Mouse (Mus musculus): Measurements from ENCODE around the gene Amacr. TPM values are rescaled to one million over a fixed set of nuclear protein-coding genes. Genes with fewer than 3 reads are reported as not detected.
A peak's percentile ranks its signal among the peaks of the same experiment; 100 is the strongest.

The Amacr gene
- polyA plus RNA-seq (2014; fragmentation: Nextera tagmentation; extraction: Ambion mirVana), result 10.1 and 15.4 TPM in 2 replicates

DNA sequence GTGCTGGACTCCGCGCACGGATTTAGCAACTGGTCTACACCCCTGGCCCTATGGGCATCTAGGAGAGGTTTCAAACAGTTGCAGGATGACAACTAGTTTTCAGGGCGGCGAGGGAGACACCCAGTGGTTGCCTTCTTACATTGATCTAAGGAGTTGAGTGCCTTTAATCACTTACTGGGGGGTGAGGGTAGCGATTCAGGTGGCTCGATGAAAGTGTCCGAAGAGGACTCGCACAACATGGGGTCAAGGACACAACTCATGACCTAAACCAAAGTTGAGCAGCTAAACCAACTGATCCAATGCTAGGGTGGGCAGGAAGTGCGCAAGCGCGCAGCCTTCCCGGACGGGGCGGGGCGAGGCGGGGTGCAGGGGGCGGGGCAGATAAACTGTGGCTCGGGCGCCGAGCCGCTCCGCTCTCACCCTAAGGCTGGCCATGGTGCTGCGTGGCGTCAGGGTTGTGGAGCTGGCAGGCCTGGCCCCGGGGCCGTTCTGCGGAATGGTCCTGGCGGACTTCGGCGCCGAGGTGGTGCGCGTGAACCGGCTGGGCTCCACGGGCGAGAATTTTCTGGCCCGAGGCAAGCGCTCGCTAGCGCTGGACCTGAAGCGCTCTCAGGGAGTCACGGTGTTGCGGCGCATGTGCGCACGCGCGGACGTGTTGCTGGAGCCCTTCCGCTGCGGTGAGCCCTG, at the start of gene Amacr:
Amacr (plus strand) TSS at position 380 of the 687 bp plus-strand sequence.
- H3K27ac ChIP-seq (ENCODE audit: low read depth, low read length), result peak within 1 kb of the TSS; percentile 68
- H3K4me2 ChIP-seq (replicated peaks; ENCODE audit: low read depth, low read length), result peak within 1 kb of the TSS; percentile 65
- peak within 1 kb of the TSS; percentile 71 for H3K4me3 ChIP-seq (ENCODE audit: low read depth, low read length)
- WGBS, result under 1% methylated on average over 51 of the region's 52 CpGs
- H3K9me3 ChIP-seq (ENCODE audit: control insufficient read depth, low read length), result no peaks in the 10 kb centered on the region
- no peaks in the 10 kb centered on the region for H3K4me1 ChIP-seq (replicated peaks; ENCODE audit: control insufficient read depth, insufficient read depth, low read length)
- no peaks in the 10 kb centered on the region for H3K36me3 ChIP-seq (ENCODE audit: control insufficient read depth, insufficient read depth, low read length)
- DNase-seq (ENCODE audit: low spot score), result peak; percentile 95
- ATAC-seq (ENCODE audit: low FRiP score), result peak; percentile 100
- no peaks in the 10 kb centered on the region for H3K27me3 ChIP-seq (ENCODE audit: control insufficient read depth, insufficient read depth, low read length)
- H3K9ac ChIP-seq (ENCODE audit: low read depth, low read length), result peak within 1 kb of the TSS; percentile 79

DNA sequence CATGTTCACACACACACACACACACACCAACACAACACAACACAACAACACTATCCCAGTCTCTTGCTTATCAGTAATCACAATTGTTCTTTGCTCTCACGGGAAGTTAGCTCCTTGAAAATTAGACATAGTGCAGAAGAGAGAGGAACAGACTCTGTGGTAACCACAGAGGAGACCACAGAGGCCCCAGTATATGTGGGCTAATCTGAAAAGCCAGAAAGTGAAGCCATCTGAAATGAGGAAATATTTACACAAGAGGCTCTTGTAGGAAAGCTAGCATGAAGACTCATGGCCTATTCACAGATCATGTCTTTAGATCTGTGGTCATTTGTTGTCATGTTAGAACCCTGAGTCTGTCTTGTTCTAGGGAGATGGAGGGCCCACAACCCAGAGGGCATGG, 47.6 kb upstream of the Amacr start:
- Histone ChIP-seq H3K36me3 (ENCODE audit: control insufficient read depth, insufficient read depth, low read length) (no peaks in the 10 kb centered on the region), H3K9me3 (ENCODE audit: control insufficient read depth, low read length) (no peaks in the 10 kb centered on the region), H3K4me1 (replicated peaks; ENCODE audit: control insufficient read depth, insufficient read depth, low read length) (no peaks in the 10 kb centered on the region), H3K4me2 (replicated peaks; ENCODE audit: low read depth, low read length) (no peak overlapping the region), H3K27me3 (ENCODE audit: control insufficient read depth, insufficient read depth, low read length) (no peaks in the 10 kb centered on the region), H3K27ac (ENCODE audit: low read depth, low read length) (no peak overlapping the region), H3K9ac (ENCODE audit: low read depth, low read length) (no peak overlapping the region), H3K4me3 (ENCODE audit: low read depth, low read length) (no peak overlapping the region)
- DNase-seq (ENCODE audit: low spot score), result no peak
- WGBS, result 79% methylated on average over 1 of the region's 1 CpGs
- ATAC-seq (ENCODE audit: low FRiP score), result no peak

DNA sequence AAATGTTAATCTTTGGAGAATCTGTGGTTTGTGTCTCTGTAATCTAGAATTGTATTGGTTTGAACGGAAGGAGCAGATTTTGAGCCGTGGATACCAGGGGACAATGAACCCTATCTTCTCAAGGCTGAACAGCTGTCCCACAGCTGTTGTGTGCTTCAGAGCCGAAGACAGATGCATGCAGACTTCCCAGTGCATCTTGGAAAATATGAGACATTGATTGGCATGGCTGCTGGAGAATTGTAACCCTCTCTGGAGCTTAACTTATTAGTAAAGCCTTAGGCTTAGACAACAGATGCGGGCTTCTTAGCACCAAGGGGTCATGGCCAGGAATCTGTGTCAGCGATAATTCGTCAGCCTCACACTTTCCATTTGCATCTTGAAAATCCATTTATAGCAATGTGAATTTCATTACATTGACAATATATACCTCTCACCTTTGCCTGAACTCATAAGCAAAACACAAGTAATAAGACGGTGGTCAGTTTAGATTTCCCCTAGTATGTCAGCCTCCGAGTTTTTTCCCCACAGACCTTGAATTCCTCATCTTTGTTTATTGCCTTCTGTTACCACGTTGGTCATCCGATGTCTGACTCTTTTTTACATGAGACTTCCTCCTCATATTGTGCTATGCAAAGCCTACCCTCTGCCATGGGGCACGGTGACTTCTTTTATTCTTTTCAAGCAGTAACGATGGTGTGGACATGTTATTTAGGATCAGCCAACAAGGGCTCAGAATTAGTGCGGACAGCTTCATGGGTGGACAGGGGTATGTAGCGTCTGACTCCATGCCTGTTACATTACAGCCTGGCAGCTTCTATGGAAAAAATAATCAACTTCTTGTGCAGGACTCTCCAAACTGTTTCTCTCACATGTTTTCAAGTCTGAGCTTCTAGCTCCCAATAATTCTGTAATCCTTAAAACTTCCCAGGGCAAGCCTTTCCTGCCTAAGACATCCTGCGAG, 41.1 kb upstream of the Amacr start:
- no peaks in the 10 kb centered on the region for H3K27me3 ChIP-seq (ENCODE audit: control insufficient read depth, insufficient read depth, low read length)
- no peaks in the 10 kb centered on the region for H3K9me3 ChIP-seq (ENCODE audit: control insufficient read depth, low read length)
- no peak for ATAC-seq (ENCODE audit: low FRiP score)
- H3K4me1 ChIP-seq (replicated peaks; ENCODE audit: control insufficient read depth, insufficient read depth, low read length), result no peaks in the 10 kb centered on the region
- DNase-seq (ENCODE audit: low spot score), result no peak
- H3K36me3 ChIP-seq (ENCODE audit: control insufficient read depth, insufficient read depth, low read length), result no peaks in the 10 kb centered on the region
- WGBS, result 79% methylated on average over 15 of the region's 15 CpGs
- H3K9ac ChIP-seq (ENCODE audit: low read depth, low read length), result no peak overlapping the region
- no peak overlapping the region for H3K4me2 ChIP-seq (replicated peaks; ENCODE audit: low read depth, low read length)
- H3K4me3 ChIP-seq (ENCODE audit: low read depth, low read length), result no peak overlapping the region
- H3K27ac ChIP-seq (ENCODE audit: low read depth, low read length), result no peak overlapping the region

GRCm38 (mm10) chr15:10941901-10942300, 39.7 kb upstream of the Amacr start:
- Histone ChIP-seq H3K36me3 (ENCODE audit: control insufficient read depth, insufficient read depth, low read length) (no peaks in the 10 kb centered on the region), H3K27ac (ENCODE audit: low read depth, low read length) (no peak overlapping the region), H3K27me3 (ENCODE audit: control insufficient read depth, insufficient read depth, low read length) (no peaks in the 10 kb centered on the region), H3K4me1 (replicated peaks; ENCODE audit: control insufficient read depth, insufficient read depth, low read length) (no peaks in the 10 kb centered on the region), H3K4me2 (replicated peaks; ENCODE audit: low read depth, low read length) (no peak overlapping the region), H3K9ac (ENCODE audit: low read depth, low read length) (no peak overlapping the region), H3K9me3 (ENCODE audit: control insufficient read depth, low read length) (no peaks in the 10 kb centered on the region), H3K4me3 (ENCODE audit: low read depth, low read length) (no peak overlapping the region)
- WGBS, result 82% methylated on average over 6 of the region's 6 CpGs
- ATAC-seq (ENCODE audit: low FRiP score), result no peak
- no peak for DNase-seq (ENCODE audit: low spot score)

GRCm38 (mm10) chr15:10947852-10948251, 33.7 kb upstream of the Amacr start:
- ATAC-seq (ENCODE audit: low FRiP score), result no peak
- 60% methylated on average over 1 of the region's 1 CpGs for WGBS
- Histone ChIP-seq H3K4me2 (replicated peaks; ENCODE audit: low read depth, low read length) (no peak overlapping the region), H3K27ac (ENCODE audit: low read depth, low read length) (no peak overlapping the region), H3K4me3 (ENCODE audit: low read depth, low read length) (no peak overlapping the region), H3K36me3 (ENCODE audit: control insufficient read depth, insufficient read depth, low read length) (no peaks in the 10 kb centered on the region), H3K27me3 (ENCODE audit: control insufficient read depth, insufficient read depth, low read length) (no peaks in the 10 kb centered on the region), H3K4me1 (replicated peaks; ENCODE audit: control insufficient read depth, insufficient read depth, low read length) (peaks cover 2% of the 10 kb centered on the region), H3K9me3 (ENCODE audit: control insufficient read depth, low read length) (no peaks in the 10 kb centered on the region), H3K9ac (ENCODE audit: low read depth, low read length) (no peak overlapping the region)
- DNase-seq (ENCODE audit: low spot score), result no peak

DNA sequence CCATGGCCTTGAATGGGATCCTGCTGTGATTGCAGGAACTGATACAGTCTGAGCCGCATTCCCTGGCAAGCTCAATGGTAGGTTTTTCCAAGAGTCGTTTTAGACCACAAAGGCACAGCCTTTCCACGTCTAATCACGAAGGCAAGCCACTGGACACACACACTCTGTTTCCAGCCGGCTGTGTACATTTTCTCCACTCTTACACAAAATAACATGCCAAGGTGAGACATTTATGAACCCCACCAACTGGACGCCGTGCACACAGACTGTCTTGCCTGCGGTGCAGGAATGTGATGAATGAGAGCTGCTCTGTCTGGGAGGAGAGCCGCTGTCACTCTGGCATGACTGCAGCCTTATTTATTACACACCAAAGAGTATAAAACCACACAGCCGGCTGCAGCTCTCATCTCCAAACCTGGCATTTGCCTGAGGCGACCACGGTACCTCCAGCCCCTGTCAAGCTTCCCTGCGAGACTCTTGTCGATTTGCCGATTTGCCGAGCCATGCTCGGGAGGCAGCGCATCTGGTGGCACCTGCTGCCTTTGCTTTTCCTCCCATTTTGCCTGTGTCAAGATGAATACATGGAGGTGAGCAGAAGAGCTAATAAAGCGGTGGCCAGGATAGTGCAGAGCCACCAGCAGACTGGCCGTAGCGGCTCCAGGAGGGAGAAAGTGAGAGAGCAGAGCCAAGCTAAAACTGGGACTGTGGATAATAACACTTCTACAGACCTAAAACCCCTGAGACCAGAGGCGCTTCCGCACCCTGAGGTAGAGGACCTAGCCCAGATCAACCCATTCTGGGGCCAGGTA, 29.4 kb upstream of the Amacr start, which contains the start of gene C1qtnf3:
C1qtnf3 (plus strand) TSS at position 382 of the 809 bp plus-strand sequence.
- no peaks in the 10 kb centered on the region for H3K9me3 ChIP-seq (ENCODE audit: control insufficient read depth, low read length)
- WGBS, result 65% methylated on average over 23 of the region's 23 CpGs
- H3K9ac ChIP-seq (ENCODE audit: low read depth, low read length), result no peak within 1 kb of the TSS
- H3K36me3 ChIP-seq (ENCODE audit: control insufficient read depth, insufficient read depth, low read length), result no peaks in the 10 kb centered on the region
- H3K27ac ChIP-seq (ENCODE audit: low read depth, low read length), result no peak within 1 kb of the TSS
- H3K4me1 ChIP-seq (replicated peaks; ENCODE audit: control insufficient read depth, insufficient read depth, low read length), result peaks cover 2% of the 10 kb centered on the region
- DNase-seq (ENCODE audit: low spot score) (peak; percentile 4), ATAC-seq (ENCODE audit: low FRiP score) (no peak)
- H3K4me3 ChIP-seq (ENCODE audit: low read depth, low read length), result no peak within 1 kb of the TSS
- H3K27me3 ChIP-seq (ENCODE audit: control insufficient read depth, insufficient read depth, low read length), result no peaks in the 10 kb centered on the region
- no peak within 1 kb of the TSS for H3K4me2 ChIP-seq (replicated peaks; ENCODE audit: low read depth, low read length)

- no peak overlapping the region for H3K9ac ChIP-seq (ENCODE audit: low read depth, low read length)
- H3K27ac ChIP-seq (ENCODE audit: low read depth, low read length), result no peak overlapping the region
- no peak overlapping the region for H3K4me3 ChIP-seq (ENCODE audit: low read depth, low read length)
- no peaks in the 10 kb centered on the region for H3K36me3 ChIP-seq (ENCODE audit: control insufficient read depth, insufficient read depth, low read length)
- no peaks in the 10 kb centered on the region for H3K27me3 ChIP-seq (ENCODE audit: control insufficient read depth, insufficient read depth, low read length)
- peaks cover 2% of the 10 kb centered on the region for H3K4me1 ChIP-seq (replicated peaks; ENCODE audit: control insufficient read depth, insufficient read depth, low read length)
- H3K9me3 ChIP-seq (ENCODE audit: control insufficient read depth, low read length), result no peaks in the 10 kb centered on the region
- WGBS, result 44% methylated on average over 4 of the region's 4 CpGs
- no peak for ATAC-seq (ENCODE audit: low FRiP score)
- no peak overlapping the region for H3K4me2 ChIP-seq (replicated peaks; ENCODE audit: low read depth, low read length)
- peak; percentile 13 for DNase-seq (ENCODE audit: low spot score)
Observed at GRCm38 (mm10) chr15:10952760-10953305, 28.7 kb upstream of the Amacr start.

- H3K27me3 ChIP-seq (ENCODE audit: control insufficient read depth, insufficient read depth, low read length), result no peaks in the 10 kb centered on the region
- H3K9me3 ChIP-seq (ENCODE audit: control insufficient read depth, low read length), result no peaks in the 10 kb centered on the region
- H3K27ac ChIP-seq (ENCODE audit: low read depth, low read length), result no peak overlapping the region
- no peak overlapping the region for H3K4me2 ChIP-seq (replicated peaks; ENCODE audit: low read depth, low read length)
- DNase-seq (ENCODE audit: low spot score) (no peak), ATAC-seq (ENCODE audit: low FRiP score) (no peak)
- H3K4me3 ChIP-seq (ENCODE audit: low read depth, low read length), result no peak overlapping the region
- H3K36me3 ChIP-seq (ENCODE audit: control insufficient read depth, insufficient read depth, low read length), result no peaks in the 10 kb centered on the region
- no peak overlapping the region for H3K9ac ChIP-seq (ENCODE audit: low read depth, low read length)
- H3K4me1 ChIP-seq (replicated peaks; ENCODE audit: control insufficient read depth, insufficient read depth, low read length), result peaks cover 2% of the 10 kb centered on the region
- 69% methylated on average over 1 of the region's 1 CpGs for whole genome bisulfite sequencing
Observed at GRCm38 (mm10) chr15:10953465-10953864, 28.1 kb upstream of the Amacr start.

Measured in hindbrain, embryonic 11.5 days (tissue).